Mouse (Mus musculus) hematopoietic stem cell, adult 5-6 weeks (primary cell): ENCODE data around the gene Ildr2. TPM values are rescaled to one million over a fixed set of nuclear protein-coding genes. Genes with fewer than 3 reads are reported as not detected.
A peak's percentile ranks its signal among the peaks of the same experiment; 100 is the strongest.

Experiments used
- ATAC-seq, 2 experiments: fragments of 125-278 bp in 1 of 2; replicated peaks in 1 of 2; 2 replicates each; pipeline ENCODE4 v1.8.0; 2016 to 2017; ENCODE audit warnings: inconsistent platforms in 2 of 2, mild to moderate bottlenecking in 2 of 2, moderate number of reproducible peaks in 2 of 2, low read depth in 1 of 2, moderate TSS enrichment in 1 of 2; ENCODE audit not compliant: low FRiP score in 2 of 2, poor library complexity in 2 of 2, severe bottlenecking in 2 of 2, insufficient read depth in 1 of 2, low TSS enrichment in 1 of 2
- total RNA-seq: library from RNA; stranded (forward); fragments of 172-1452, 232-1000 nt; gene quantifications from 2 replicates; pipeline ENCODE4 v1.2.3, GENCODE M21; 2017

The Ildr2 gene
- total RNA-seq, result not detected in 2 replicates

GRCm38 (mm10) chr1:166253898-166254894 lies at the start of gene Ildr2:
Gene Ildr2 (plus strand): TSS chr1:166254139.
- ATAC-seq, result peak in 1 of 2 experiments; percentile 31; a peak in 2 of 4 replicates

- ATAC-seq, result peak in 1 of 2 experiments; percentile 37; a peak in 1 of 4 replicates
These were observed 49.8 kb upstream of the Ildr2 start for GRCm38 (mm10) chr1:166204171-166204570.

- ATAC-seq, result no peak
These were observed 48.8 kb upstream of the Ildr2 start for GRCm38 (mm10) chr1:166205159-166205558.

- ATAC-seq, result no peak
These were observed 44.6 kb upstream of the Ildr2 start for GRCm38 (mm10) chr1:166209371-166209770.

DNA sequence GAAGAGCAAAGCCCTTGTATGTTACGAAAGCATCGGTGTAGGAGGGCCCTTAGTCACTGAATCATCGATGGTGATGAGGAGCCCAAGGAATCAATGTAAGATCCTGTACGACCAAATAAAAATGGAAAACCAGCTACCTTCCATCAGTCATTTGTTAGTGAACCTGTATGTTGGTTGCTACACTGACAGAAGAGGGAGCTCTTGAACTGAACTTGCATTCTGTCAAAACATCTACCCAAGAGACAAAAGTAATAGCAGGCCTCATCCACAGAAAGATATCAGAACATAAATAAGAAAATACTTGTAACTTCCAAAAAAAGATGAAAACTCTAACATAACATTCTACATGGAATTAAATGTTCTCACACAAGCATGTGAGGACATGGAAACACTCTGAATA lies 39.8 kb upstream of the Ildr2 start:
- ATAC-seq, result 0 out of 4 replicates have a peak, but pooled peaks of 1 of the 2 experiments have one; percentile 17

- no peak for ATAC-seq
These were observed 15.5 kb upstream of the Ildr2 start, which contains the start of gene Mael for GRCm38 (mm10) chr1:166238315-166238969. Gene Mael (minus strand): TSS chr1:166238747.

GRCm38 (mm10) chr1:166244285-166244684 lies 9.7 kb upstream of the Ildr2 start:
- peak; percentile 91 to 95 for ATAC-seq

DNA sequence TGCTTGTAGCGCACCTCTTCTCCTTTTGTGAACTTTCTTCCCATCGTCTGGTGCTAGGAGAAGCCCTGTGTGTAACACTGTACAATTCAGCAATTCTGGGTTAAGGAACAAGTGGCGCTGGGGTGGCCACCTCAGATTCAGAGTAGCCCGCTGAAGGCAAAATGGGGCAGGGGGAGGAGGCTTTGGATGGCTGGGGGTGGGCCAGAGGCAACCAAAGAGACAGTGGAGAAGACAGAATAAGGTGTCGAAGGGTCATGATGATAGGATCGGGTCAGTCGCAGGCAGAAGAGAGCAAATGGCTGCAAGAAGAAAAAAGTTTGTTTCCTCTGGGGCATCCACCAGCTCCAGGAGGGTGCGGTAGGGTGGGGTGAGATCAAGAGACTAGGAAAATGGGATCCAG lies 1.2 kb downstream of the Ildr2 start:
- no peak for ATAC-seq

DNA sequence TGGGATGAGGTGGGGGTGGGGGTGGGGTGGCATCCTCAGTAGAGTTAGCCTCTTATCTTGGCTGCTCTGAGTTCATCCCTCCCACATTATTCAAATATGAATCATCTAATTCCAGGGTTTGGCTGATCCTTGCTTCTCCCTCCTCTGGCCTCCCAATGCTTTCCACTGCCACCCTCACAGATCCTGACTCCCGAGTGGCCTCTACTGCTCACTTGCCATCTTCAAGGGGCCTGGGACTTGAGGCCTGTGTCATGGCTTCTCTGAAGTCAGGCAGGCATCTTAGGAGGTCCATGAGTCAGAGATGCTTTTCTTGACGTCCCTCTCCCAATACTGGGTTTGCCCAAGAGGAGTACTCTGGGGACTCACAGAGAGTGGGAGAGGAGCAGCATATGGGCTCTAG lies 1.7 kb downstream of the Ildr2 start:
- ATAC-seq, result no peak

DNA sequence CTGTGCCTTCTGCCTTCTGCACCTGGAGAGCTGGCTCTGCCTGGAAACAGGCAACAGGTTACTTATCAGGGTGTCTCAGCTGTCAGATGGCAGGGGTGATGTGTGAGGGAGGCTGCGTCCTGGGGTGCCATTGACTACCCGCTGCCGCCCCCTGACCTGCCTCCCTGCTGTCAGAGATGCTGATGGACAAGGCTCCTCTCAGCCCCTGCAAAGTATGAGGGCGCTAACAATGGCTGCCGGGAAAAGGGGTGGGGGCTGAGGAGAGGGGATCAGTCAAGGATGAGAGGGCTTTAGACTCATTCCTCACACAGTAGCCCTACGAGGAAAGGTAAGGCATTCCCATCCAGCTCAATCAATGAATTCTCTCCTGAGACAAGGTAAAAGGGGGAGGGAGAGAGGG lies 2.4 kb downstream of the Ildr2 start:
- no peak for ATAC-seq

DNA sequence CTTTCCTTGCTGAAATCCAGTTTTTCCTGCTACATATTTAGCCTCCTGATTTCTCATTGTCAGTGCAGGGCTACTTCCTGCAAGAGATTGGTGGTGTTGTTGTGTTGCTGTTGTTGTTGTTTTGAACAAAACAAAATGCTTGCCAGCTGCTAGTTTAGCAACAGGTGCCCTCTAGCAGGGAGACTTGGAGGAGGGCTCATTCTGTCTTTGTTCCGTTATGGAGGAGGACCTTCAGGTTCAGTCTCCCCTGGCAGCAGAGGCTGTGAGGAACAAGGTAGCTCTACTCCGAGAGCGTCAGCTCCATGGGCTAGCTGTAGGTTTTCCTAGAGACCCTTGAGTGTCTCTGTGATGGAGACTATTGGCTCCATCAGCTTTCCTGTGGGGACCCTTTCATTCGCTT lies 3.0 kb downstream of the Ildr2 start:
- no peak for ATAC-seq

- peak in 1 of 2 experiments; percentile 17; a peak in 1 of 4 replicates for ATAC-seq
These were observed 5.6 kb downstream of the Ildr2 start for GRCm38 (mm10) chr1:166259526-166259925.

GRCm38 (mm10) chr1:166266001-166266705 lies 12.2 kb downstream of the Ildr2 start:
- ATAC-seq, result no peak

DNA sequence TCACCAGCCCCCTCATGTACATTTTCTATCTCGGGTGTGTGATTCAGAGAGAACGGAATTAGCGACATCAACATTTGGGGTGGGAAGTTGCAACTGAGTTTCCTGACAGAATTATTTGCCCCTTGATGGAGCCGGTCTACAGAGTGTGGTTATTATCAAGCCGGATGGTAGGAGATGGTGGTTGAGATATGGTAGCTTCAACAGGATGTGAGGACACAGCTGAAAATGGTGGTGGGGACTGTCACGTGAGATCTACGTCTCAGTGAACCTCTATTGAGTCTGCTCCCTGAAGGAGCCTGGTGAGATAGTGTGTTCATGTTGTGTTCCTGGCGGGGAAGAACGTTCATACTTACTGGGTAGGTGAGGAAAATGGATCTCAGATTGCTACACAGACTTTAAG lies 13.0 kb downstream of the Ildr2 start:
- ATAC-seq, result peak in 1 of 2 experiments; percentile 48; a peak in 3 of 4 replicates

DNA sequence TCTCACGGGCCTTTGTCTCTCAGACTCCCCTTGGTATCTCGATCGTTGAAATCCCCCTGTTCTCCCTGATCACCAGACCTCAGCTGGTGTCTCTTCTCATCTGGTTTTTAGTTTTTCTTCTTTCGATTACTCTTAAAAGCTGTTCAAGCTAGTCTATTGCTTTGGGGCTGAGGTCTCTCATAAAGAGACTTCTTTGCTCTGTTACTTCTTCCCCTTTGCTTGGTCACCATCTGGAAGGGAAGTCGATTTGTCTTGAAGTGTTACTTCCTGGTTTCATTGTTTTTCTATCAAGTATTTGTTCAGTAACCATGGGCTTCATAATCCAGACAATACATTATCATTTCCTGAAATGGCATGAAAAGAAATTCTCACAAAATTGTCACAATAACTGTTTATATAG lies 14.3 kb downstream of the Ildr2 start:
- ATAC-seq, result peak; percentile 27 to 36; a peak in 1 of 4 replicates

GRCm38 (mm10) chr1:166278786-166279185 lies 24.8 kb downstream of the Ildr2 start:
- ATAC-seq, result no peak

DNA sequence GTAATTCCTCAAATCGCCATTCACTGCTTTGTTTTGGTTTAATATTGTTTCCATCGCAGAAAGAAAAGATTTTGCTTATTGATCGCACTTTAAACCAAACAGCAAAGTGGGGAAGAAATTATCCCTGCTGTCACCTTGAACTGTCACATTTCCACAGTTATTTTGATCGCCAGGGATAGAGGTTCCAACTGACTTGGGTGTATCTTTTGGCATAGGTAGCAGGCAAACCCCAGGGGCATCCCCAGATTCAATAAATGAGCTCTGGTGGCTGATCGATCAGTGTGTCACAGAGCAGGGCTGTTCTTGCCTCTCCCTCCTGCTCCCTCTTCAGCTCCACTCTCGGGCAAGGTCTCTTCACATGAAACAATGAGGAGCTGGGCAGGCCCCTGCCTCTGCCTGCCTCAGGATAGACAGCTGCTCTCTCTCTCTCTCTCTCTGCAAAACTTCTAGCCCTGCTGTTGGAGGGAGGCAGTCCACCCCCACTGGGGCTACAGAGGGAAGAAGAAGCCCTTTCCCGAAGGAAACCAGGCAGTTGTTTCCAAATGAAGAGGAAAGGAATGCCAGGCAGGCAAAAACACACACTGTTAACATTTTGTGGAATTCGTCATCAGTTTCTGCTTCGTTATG lies 25.8 kb downstream of the Ildr2 start:
- ATAC-seq, result no peak
